Mouse (Mus musculus): ENCODE data around the gene Srl. TPM values are rescaled to one million over a fixed set of nuclear protein-coding genes. Genes with fewer than 3 reads are reported as not detected.
A peak's percentile ranks its signal among the peaks of the same experiment; 100 is the strongest.

Gene Srl
- polyA plus RNA-seq, 1 experiment from 2014 or later = 5.3 TPM

DNA sequence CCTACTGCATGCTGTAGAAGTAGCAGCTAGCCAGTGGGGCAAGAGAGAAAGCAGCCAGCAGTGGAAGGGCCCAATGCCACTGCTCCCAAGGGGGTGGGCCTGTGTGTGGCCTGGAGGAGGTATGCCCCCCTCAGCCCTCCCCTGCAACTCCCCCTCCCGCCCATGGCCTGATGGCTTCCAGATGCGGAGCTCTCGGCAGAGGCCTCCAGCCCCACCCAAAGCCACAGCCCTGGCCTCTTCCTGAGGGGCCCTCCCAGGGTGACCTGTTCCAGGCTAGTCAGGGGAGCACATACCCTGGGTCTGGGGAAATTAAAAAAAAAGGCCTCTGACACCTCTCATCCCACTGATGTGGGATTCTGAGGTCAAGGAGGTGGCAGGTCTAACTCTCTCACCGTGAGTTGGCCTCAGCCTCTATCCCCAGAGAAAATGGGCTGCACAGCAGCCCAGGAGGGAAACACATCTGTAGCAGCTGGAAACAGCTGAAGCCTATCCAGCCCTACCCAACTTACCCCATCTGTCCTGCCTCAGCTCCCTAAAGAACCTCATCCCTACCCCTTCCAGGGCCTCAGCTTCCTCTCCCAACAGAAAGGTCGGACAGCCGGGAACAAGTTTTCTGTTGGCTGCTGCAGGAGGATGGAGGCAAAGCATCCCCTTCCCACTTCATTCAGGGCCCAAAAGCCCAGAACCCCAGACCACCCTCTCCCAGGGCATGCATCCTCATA is 11.4 kb upstream of the Srl start:
- Histone ChIP-seq H3K9me3 (replicated peaks) (no peaks in the 10 kb centered on the region), H3K9ac (peak overlapping the region; percentile 59), H3K27me3 (no peaks in the 10 kb centered on the region), H3K4me1 (replicated peaks) (peaks cover 73% of the 10 kb centered on the region), H3K27ac (replicated peaks) (peak overlapping the region; percentile 86), H3K36me3 (replicated peaks) (peaks cover 25% of the 10 kb centered on the region), H3K4me2 (peak overlapping the region; percentile 87), H3K4me3 (replicated peaks) (peak overlapping the region; percentile 48)
- peak; percentile 86 for ATAC-seq (ENCODE audit: insufficient read depth)
- 11% methylated on average over 6 of the region's 6 CpGs for whole genome bisulfite sequencing (ENCODE audit: insufficient replicate concordance)

DNA sequence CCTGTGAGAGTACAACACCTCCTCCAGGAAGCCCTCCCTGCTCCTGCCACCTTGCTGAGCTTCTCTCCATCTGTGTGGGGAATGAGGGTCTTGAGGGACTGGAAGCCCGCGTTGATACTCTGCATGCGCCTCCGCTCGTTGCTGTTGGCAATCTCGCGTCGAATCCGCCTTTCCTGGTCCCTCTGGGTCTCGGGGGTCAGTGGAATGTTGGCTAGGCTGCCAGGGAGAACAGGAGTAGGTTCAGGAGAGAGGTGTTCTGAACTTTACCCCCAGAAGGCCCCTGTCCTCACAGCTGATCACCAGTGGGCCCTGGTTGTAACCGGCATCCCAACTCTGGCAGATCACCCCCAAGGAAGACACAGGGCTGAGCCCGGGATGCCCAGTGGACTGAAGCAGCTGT is 10.3 kb upstream of the Srl start:
- ATAC-seq (ENCODE audit: insufficient read depth) = no peak
- Histone ChIP-seq H3K9me3 (replicated peaks) (no peaks in the 10 kb centered on the region), H3K4me3 (replicated peaks) (no peak overlapping the region), H3K27me3 (no peaks in the 10 kb centered on the region), H3K36me3 (replicated peaks) (peaks cover 34% of the 10 kb centered on the region), H3K27ac (replicated peaks) (peak overlapping the region; percentile 86), H3K9ac (peak overlapping the region; percentile 6; the same call in 1 of the 2 replicates), H3K4me1 (replicated peaks) (peaks cover 62% of the 10 kb centered on the region), H3K4me2 (peak overlapping the region; percentile 87)
- WGBS (ENCODE audit: insufficient replicate concordance) = 76% methylated on average over 12 of the region's 12 CpGs

- no peak overlapping the region; the same call in 1 of the 2 replicates for H3K9ac ChIP-seq
- H3K27ac ChIP-seq (replicated peaks) = peak overlapping the region; percentile 86
- peak; percentile 27; the same call in 1 of the 2 replicates for ATAC-seq (ENCODE audit: insufficient read depth)
Observed at GRCm38 (mm10) chr16:4551056-4551455, 9.4 kb upstream of the Srl start.

DNA sequence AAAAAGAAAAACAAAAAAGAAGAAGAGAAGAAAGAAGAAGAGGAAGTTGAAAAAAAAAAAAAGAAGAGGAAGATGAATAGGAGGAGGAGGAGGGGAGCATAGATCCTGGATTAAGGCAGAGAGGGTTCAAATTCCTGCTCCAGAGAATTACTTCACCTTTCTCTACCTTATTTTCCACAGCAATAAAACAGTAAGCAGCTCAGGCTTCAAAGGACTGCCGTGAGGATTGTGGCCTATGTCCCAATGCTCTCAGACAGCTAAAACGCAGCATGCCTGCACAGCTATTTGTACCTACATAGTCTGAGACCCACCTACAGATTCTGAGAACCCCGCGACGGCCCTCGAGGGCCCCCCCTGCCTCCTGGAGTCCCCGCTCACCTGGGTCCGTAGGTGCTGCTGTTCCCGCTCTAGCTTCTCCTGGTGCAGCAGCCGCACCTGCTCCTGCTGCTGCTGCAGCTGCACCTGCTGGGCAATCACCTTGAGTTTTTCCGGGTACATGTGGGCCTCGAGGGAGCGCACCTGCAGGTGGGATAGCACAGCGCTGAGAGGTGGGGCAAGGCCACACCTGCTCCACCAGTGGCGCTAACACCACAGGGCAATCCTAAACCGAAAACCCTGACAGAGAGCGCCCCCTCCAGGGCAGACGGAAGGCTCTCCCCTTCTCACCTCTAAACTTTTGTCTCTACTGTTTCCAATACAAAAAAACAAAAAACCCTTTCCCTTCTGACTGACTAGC is 7.5 kb upstream of the Srl start:
- H3K9ac ChIP-seq = no peak overlapping the region
- no peak overlapping the region for H3K27ac ChIP-seq (replicated peaks)
- H3K27me3 ChIP-seq = no peaks in the 10 kb centered on the region
- no peaks in the 10 kb centered on the region for H3K9me3 ChIP-seq (replicated peaks)
- H3K4me1 ChIP-seq (replicated peaks) = peaks cover 41% of the 10 kb centered on the region
- peaks cover 48% of the 10 kb centered on the region for H3K36me3 ChIP-seq (replicated peaks)
- H3K4me2 ChIP-seq = no peak overlapping the region
- no peak for ATAC-seq (ENCODE audit: insufficient read depth)
- no peak overlapping the region for H3K4me3 ChIP-seq (replicated peaks)
- WGBS (ENCODE audit: insufficient replicate concordance) = 86% methylated on average over 18 of the region's 18 CpGs

More at GRCm38 (mm10) chr16:4551056-4551455, 9.4 kb upstream of the Srl start:
- Histone ChIP-seq H3K9me3 (replicated peaks) (no peaks in the 10 kb centered on the region), H3K4me3 (replicated peaks) (no peak overlapping the region), H3K27me3 (no peaks in the 10 kb centered on the region), H3K36me3 (replicated peaks) (peaks cover 39% of the 10 kb centered on the region), H3K4me2 (peak overlapping the region; percentile 36), H3K4me1 (replicated peaks) (peaks cover 54% of the 10 kb centered on the region)
- WGBS (ENCODE audit: insufficient replicate concordance) = 42% methylated on average over 13 of the region's 13 CpGs

- Histone ChIP-seq H3K27me3 (no peaks in the 10 kb centered on the region), H3K4me3 (replicated peaks) (no peak overlapping the region), H3K27ac (replicated peaks) (no peak overlapping the region), H3K4me1 (replicated peaks) (peaks cover 36% of the 10 kb centered on the region), H3K9me3 (replicated peaks) (no peaks in the 10 kb centered on the region), H3K36me3 (replicated peaks) (peaks cover 48% of the 10 kb centered on the region), H3K9ac (no peak overlapping the region), H3K4me2 (no peak overlapping the region)
- ATAC-seq (ENCODE audit: insufficient read depth) = no peak
- 66% methylated on average over 5 of the region's 5 CpGs for WGBS (ENCODE audit: insufficient replicate concordance)
Observed at GRCm38 (mm10) chr16:4547611-4548010, 6.0 kb upstream of the Srl start.

- WGBS (ENCODE audit: insufficient replicate concordance) = 82% methylated on average over 8 of the region's 8 CpGs
- Histone ChIP-seq H3K9ac (no peak overlapping the region), H3K27me3 (no peaks in the 10 kb centered on the region), H3K27ac (replicated peaks) (no peak overlapping the region), H3K4me2 (no peak overlapping the region), H3K9me3 (replicated peaks) (no peaks in the 10 kb centered on the region), H3K4me1 (replicated peaks) (peaks cover 35% of the 10 kb centered on the region), H3K36me3 (replicated peaks) (peaks cover 48% of the 10 kb centered on the region), H3K4me3 (replicated peaks) (no peak overlapping the region)
- ATAC-seq (ENCODE audit: insufficient read depth) = no peak
Observed at GRCm38 (mm10) chr16:4546838-4547237, 5.2 kb upstream of the Srl start.

GRCm38 (mm10) chr16:4544845-4545244 is 3.2 kb upstream of the Srl start:
- Histone ChIP-seq H3K4me1 (replicated peaks) (peaks cover 30% of the 10 kb centered on the region), H3K4me2 (no peak overlapping the region), H3K27ac (replicated peaks) (no peak overlapping the region), H3K27me3 (no peaks in the 10 kb centered on the region), H3K9me3 (replicated peaks) (no peaks in the 10 kb centered on the region), H3K36me3 (replicated peaks) (peaks cover 47% of the 10 kb centered on the region), H3K4me3 (replicated peaks) (no peak overlapping the region), H3K9ac (no peak overlapping the region)
- WGBS (ENCODE audit: insufficient replicate concordance) = 75% methylated on average over 9 of the region's 9 CpGs
- ATAC-seq (ENCODE audit: insufficient read depth) = no peak

DNA sequence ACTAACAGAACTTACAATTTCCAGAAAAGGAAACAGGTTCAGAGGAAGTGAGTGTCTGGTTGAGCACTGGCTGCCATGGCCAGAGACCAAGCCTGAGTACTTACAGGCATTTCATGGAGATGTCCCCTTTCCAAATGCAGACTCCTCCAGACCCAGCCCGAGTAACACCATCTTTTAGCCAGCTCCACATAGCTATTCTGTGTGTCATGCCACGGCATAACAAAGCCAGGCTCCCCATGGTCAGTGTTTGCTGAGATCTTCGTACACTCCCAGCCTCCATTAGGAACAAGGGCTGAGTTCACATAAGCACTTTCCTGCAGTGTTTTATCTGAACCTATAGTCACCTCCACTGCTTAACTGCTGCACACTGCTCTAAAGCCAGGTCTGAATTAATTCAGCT is 1.6 kb upstream of the Srl start:
- H3K9me3 ChIP-seq (replicated peaks) = no peaks in the 10 kb centered on the region
- ATAC-seq (ENCODE audit: insufficient read depth) = no peak
- H3K4me1 ChIP-seq (replicated peaks) = peaks cover 30% of the 10 kb centered on the region
- no peaks in the 10 kb centered on the region for H3K27me3 ChIP-seq
- H3K4me3 ChIP-seq (replicated peaks) = no peak overlapping the region
- no peak overlapping the region for H3K4me2 ChIP-seq
- H3K27ac ChIP-seq (replicated peaks) = no peak overlapping the region
- H3K36me3 ChIP-seq (replicated peaks) = peaks cover 31% of the 10 kb centered on the region
- no peak overlapping the region for H3K9ac ChIP-seq
- 59% methylated on average over 3 of the region's 3 CpGs for WGBS (ENCODE audit: insufficient replicate concordance)

DNA sequence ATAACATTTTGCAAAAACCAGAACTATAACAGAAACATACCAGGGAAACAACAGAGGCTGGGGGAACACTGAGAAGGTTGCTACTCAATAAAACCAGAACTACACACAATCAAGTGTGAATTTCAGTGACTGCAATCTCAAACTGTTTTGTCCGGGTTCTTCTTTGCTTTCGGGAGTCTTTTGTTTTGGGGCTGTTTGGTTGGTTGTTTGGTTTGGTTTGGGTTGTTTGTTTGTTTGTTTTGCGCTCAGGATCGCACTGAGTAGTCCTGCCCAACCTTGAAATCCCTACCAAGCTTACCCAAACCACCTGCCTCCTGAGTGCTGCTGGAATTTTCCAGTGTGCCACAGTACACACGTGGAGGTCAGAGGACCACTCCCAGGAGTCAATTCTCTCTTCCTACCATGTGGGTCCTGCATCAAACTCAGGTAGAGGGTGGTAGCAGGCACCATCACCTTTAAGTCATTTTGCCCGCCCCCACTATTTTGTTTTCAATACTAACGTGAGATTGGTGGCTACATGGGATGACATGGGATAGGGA is 689 bp upstream of the Srl start:
- peak overlapping the region; percentile 31; the same call in 1 of the 2 replicates for H3K9ac ChIP-seq
- peaks cover 25% of the 10 kb centered on the region for H3K36me3 ChIP-seq (replicated peaks)
- peak overlapping the region; percentile 58 for H3K4me3 ChIP-seq (replicated peaks)
- H3K9me3 ChIP-seq (replicated peaks) = no peaks in the 10 kb centered on the region
- ATAC-seq (ENCODE audit: insufficient read depth) = no peak
- H3K27me3 ChIP-seq = no peaks in the 10 kb centered on the region
- H3K27ac ChIP-seq (replicated peaks) = peak overlapping the region; percentile 68
- 46% methylated on average over 7 of the region's 7 CpGs for WGBS (ENCODE audit: insufficient replicate concordance)
- peak overlapping the region; percentile 86 for H3K4me2 ChIP-seq
- H3K4me1 ChIP-seq (replicated peaks) = peaks cover 30% of the 10 kb centered on the region

GRCm38 (mm10) chr16:4541033-4541432 is 583 bp downstream of the Srl start:
- H3K4me3 ChIP-seq (replicated peaks) = peak overlapping the region; percentile 58
- peak overlapping the region; percentile 47; the same call in 1 of the 2 replicates for H3K9ac ChIP-seq
- 46% methylated on average over 4 of the region's 4 CpGs for WGBS (ENCODE audit: insufficient replicate concordance)

DNA sequence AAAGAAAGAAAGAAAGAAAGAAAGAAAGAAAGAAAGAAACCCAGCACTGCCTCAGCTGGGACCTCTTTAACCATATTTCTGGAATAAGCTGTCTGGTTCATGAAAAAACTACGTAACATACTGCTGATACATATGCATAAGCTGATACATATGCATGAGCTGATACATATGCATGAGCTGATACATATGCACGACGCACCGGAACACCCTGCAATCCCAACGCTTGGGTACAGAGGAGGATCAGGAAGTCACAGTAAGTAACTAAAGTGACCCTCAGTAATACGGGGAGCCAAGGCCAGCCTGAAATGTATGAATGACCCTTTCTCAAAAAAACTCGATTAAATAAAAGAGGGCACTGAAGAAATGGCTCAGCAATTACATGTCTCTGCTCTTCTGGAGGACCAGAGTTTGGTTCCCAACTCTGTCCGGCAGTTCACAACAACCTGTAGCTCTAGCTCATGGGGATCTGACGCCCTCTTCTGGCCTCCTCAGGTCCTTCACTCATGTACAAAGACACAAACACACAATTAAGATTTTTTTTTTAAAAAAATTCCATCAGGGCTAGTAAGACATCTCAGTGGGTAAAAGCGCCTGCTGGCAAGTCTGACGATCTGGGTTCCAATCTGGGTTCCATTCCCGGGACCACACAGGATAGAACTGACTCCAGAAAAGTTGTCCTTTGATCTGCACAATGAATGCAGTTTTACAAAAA is 1.4 kb downstream of the Srl start:
- no peaks in the 10 kb centered on the region for H3K9me3 ChIP-seq (replicated peaks)
- no peak for ATAC-seq (ENCODE audit: insufficient read depth)
- H3K4me1 ChIP-seq (replicated peaks) = peaks cover 27% of the 10 kb centered on the region
- no peak overlapping the region for H3K9ac ChIP-seq
- no peak overlapping the region for H3K4me2 ChIP-seq
- no peak overlapping the region for H3K27ac ChIP-seq (replicated peaks)
- peaks cover 5% of the 10 kb centered on the region for H3K36me3 ChIP-seq (replicated peaks)
- H3K4me3 ChIP-seq (replicated peaks) = no peak overlapping the region
- 83% methylated on average over 12 of the region's 12 CpGs for WGBS (ENCODE audit: insufficient replicate concordance)
- H3K27me3 ChIP-seq = no peaks in the 10 kb centered on the region

More at GRCm38 (mm10) chr16:4541033-4541432, 583 bp downstream of the Srl start:
- Histone ChIP-seq H3K9me3 (replicated peaks) (no peaks in the 10 kb centered on the region), H3K4me1 (replicated peaks) (peaks cover 30% of the 10 kb centered on the region), H3K27ac (replicated peaks) (no peak overlapping the region), H3K4me2 (peak overlapping the region; percentile 86), H3K27me3 (no peaks in the 10 kb centered on the region), H3K36me3 (replicated peaks) (peaks cover 13% of the 10 kb centered on the region)
- ATAC-seq (ENCODE audit: insufficient read depth) = no peak

All from liver, embryonic 15.5 days (tissue).